Mouse (Mus musculus) cerebellum, adult 2 months (tissue): ENCODE data around the gene Tenm2.

Source experiments
- CTCF ChIP-seq: fragments of 200-500 bp; IDR thresholded peaks from 2 replicates; pipeline ENCODE4 v1.5.1; 2011; ENCODE audit warnings: low read depth, mild to moderate bottlenecking, control low read depth, low read length, moderate library complexity, borderline replicate concordance; ENCODE audit not compliant: insufficient read depth
- POLR2A ChIP-seq: fragments of 200-500 bp; IDR thresholded peaks from 2 replicates; pipeline ENCODE4 v1.6.1; 2011; ENCODE audit warnings: low read length, control low read depth, borderline replicate concordance; ENCODE audit not compliant: insufficient read depth

GRCm38 (mm10) chr11:36009281-36010208 lies 1226.2 kb downstream of the Tenm2 start:
- TF ChIP-seq CTCF (no peak), POLR2A (no peak)
